Mouse (Mus musculus): ENCODE measurements at regions not wholly inside any gene's neighbourhood (a gene's known extent, or its start where the extent isn't known, plus 50 kb on each side); places are given as distances from the start of the nearest gene placed in this dataset.

GRCm38 (mm10) chr4:95193473-95193872 is 141.5 kb upstream of the Jun start:
- no peak for DNase-seq (ENCODE audit: low spot score)
- no peaks in the 10 kb centered on the region for H3K27me3 ChIP-seq (ENCODE audit: insufficient read depth, poor library complexity, severe bottlenecking)
- no peaks in the 10 kb centered on the region for H3K36me3 ChIP-seq
- H3K9me3 ChIP-seq, result no peaks in the 10 kb centered on the region
- peaks cover 10% of the 10 kb centered on the region; the same call in 1 of the 2 replicates for H3K4me1 ChIP-seq (replicated peaks)
- H3K27ac ChIP-seq, result no peak overlapping the region
- H3K4me3 ChIP-seq, result no peak overlapping the region
- WGBS, result 88% methylated on average over 4 of the region's 4 CpGs

GRCm38 (mm10) chr4:95194621-95195455 is 142.8 kb upstream of the Jun start:
- Histone ChIP-seq H3K9me3 (no peaks in the 10 kb centered on the region), H3K4me1 (replicated peaks) (peaks cover 19% of the 10 kb centered on the region), H3K27me3 (ENCODE audit: insufficient read depth, poor library complexity, severe bottlenecking) (no peaks in the 10 kb centered on the region), H3K36me3 (no peaks in the 10 kb centered on the region), H3K4me3 (no peak overlapping the region), H3K27ac (no peak overlapping the region)
- WGBS, result 80% methylated on average over 5 of the region's 5 CpGs
- no peak for DNase-seq (ENCODE audit: low spot score)

GRCm38 (mm10) chr4:95196106-95196505 is 144.1 kb upstream of the Jun start:
- 78% methylated on average over 2 of the region's 2 CpGs for WGBS
- peaks cover 24% of the 10 kb centered on the region for H3K4me1 ChIP-seq (replicated peaks)
- DNase-seq (ENCODE audit: low spot score), result no peak
- no peaks in the 10 kb centered on the region for H3K27me3 ChIP-seq (ENCODE audit: insufficient read depth, poor library complexity, severe bottlenecking)
- H3K4me3 ChIP-seq, result no peak overlapping the region
- no peaks in the 10 kb centered on the region for H3K9me3 ChIP-seq
- H3K27ac ChIP-seq, result no peak overlapping the region
- no peaks in the 10 kb centered on the region for H3K36me3 ChIP-seq

DNA sequence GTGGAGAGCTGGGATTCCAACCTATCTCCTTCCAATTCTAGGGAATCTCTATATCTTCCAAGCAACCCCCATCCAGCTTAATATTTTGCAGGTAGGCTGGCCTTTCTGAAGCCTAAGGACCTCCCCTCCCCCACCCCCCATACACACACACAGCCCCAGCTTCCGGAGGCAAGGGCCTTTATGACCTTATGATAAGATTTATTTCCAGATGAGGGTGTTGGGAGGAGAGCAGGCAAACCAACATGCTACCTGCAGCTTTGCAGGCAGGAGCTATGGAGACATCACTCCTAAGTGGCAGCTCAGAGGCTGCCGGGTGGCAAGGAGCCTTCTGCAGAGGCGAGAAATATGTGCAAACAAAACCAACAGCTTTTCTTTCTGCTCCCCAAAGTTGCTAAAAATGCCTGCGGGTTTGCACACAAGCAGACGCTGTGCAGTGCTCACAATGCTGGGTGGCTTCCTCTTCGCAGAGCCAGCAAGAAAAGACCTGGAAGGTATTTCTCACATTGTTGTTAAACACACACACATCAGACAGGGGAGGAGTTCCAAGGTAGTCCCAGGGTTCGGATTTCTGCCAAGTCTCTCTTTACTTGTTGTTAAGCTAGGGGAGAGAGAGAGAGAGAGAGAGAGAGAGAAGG is 145.2 kb upstream of the Jun start:
- no peaks in the 10 kb centered on the region for H3K27me3 ChIP-seq (ENCODE audit: insufficient read depth, poor library complexity, severe bottlenecking)
- 72% methylated on average over 7 of the region's 7 CpGs for WGBS
- H3K4me3 ChIP-seq, result no peak overlapping the region
- no peaks in the 10 kb centered on the region for H3K9me3 ChIP-seq
- peak overlapping the region; percentile 40; the same call in 1 of the 2 replicates for H3K27ac ChIP-seq
- H3K36me3 ChIP-seq, result no peaks in the 10 kb centered on the region
- H3K4me1 ChIP-seq (replicated peaks), result peaks cover 24% of the 10 kb centered on the region
- DNase-seq (ENCODE audit: low spot score), result no peak

- Histone ChIP-seq H3K4me1 (replicated peaks) (peaks cover 24% of the 10 kb centered on the region), H3K9me3 (no peaks in the 10 kb centered on the region), H3K27me3 (ENCODE audit: insufficient read depth, poor library complexity, severe bottlenecking) (no peaks in the 10 kb centered on the region), H3K27ac (peak overlapping the region; percentile 79), H3K36me3 (no peaks in the 10 kb centered on the region), H3K4me3 (no peak overlapping the region)
- WGBS, result 51% methylated on average over 5 of the region's 5 CpGs
- DNase-seq (ENCODE audit: low spot score), result peak; percentile 35
Measured at GRCm38 (mm10) chr4:95199394-95199793, 147.4 kb upstream of the Jun start.

- no peak for DNase-seq (ENCODE audit: low spot score)
- Histone ChIP-seq H3K4me1 (replicated peaks) (peaks cover 24% of the 10 kb centered on the region), H3K27ac (0 out of 2 replicates have a peak overlapping the region, but pooled peaks have one; percentile 79), H3K36me3 (no peaks in the 10 kb centered on the region), H3K27me3 (ENCODE audit: insufficient read depth, poor library complexity, severe bottlenecking) (no peaks in the 10 kb centered on the region), H3K9me3 (no peaks in the 10 kb centered on the region), H3K4me3 (no peak overlapping the region)
- 94% methylated on average over 7 of the region's 7 CpGs for WGBS
Measured at GRCm38 (mm10) chr4:95200130-95200529, 148.1 kb upstream of the Jun start.

- 84% methylated on average over 6 of the region's 6 CpGs for WGBS
- Histone ChIP-seq H3K4me3 (no peak overlapping the region), H3K4me1 (replicated peaks) (peaks cover 14% of the 10 kb centered on the region), H3K9me3 (no peaks in the 10 kb centered on the region), H3K27me3 (ENCODE audit: insufficient read depth, poor library complexity, severe bottlenecking) (no peaks in the 10 kb centered on the region), H3K36me3 (no peaks in the 10 kb centered on the region), H3K27ac (no peak overlapping the region)
- DNase-seq (ENCODE audit: low spot score), result no peak
Measured at GRCm38 (mm10) chr4:95202478-95202877, 150.5 kb upstream of the Jun start.

- Histone ChIP-seq H3K27me3 (ENCODE audit: insufficient read depth, poor library complexity, severe bottlenecking) (no peaks in the 10 kb centered on the region), H3K27ac (no peak overlapping the region), H3K4me1 (replicated peaks) (peaks cover 14% of the 10 kb centered on the region), H3K4me3 (no peak overlapping the region), H3K36me3 (no peaks in the 10 kb centered on the region), H3K9me3 (no peaks in the 10 kb centered on the region)
- no peak for DNase-seq (ENCODE audit: low spot score)
Measured at GRCm38 (mm10) chr4:95203577-95203976, 151.6 kb upstream of the Jun start.

DNA sequence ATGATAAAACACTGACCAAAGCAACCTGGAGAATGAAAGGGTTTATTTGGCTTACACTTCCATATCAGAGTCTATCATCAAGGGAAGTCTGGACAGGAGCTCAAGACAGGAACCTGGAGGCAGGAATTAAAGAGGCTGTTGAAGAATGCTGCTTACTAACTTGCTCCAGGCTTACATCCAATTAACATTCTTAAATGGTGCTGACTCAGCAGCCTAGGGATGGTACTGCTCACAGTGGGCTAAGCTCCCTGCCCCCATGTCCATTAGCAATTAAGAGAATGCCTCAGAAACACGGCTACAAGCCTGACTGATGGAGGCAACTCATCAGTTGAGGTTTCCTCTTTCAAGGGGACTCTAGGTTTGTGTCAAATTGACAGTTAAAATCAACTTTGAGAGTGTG is 153.3 kb upstream of the Jun start:
- WGBS, result 50% methylated on average over 1 of the region's 1 CpGs
- H3K4me3 ChIP-seq, result no peak overlapping the region
- DNase-seq (ENCODE audit: low spot score), result no peak
- no peaks in the 10 kb centered on the region for H3K9me3 ChIP-seq
- no peaks in the 10 kb centered on the region for H3K27me3 ChIP-seq (ENCODE audit: insufficient read depth, poor library complexity, severe bottlenecking)
- peaks cover 15% of the 10 kb centered on the region for H3K4me1 ChIP-seq (replicated peaks)
- no peak overlapping the region for H3K27ac ChIP-seq
- no peaks in the 10 kb centered on the region for H3K36me3 ChIP-seq

- Histone ChIP-seq H3K9me3 (no peaks in the 10 kb centered on the region), H3K36me3 (no peaks in the 10 kb centered on the region), H3K27me3 (ENCODE audit: insufficient read depth, poor library complexity, severe bottlenecking) (no peaks in the 10 kb centered on the region), H3K27ac (no peak overlapping the region), H3K4me1 (replicated peaks) (peaks cover 25% of the 10 kb centered on the region), H3K4me3 (no peak overlapping the region)
- DNase-seq (ENCODE audit: low spot score), result no peak
- 79% methylated on average over 5 of the region's 5 CpGs for WGBS
Measured at GRCm38 (mm10) chr4:95207783-95208182, 155.8 kb upstream of the Jun start.

- H3K27ac ChIP-seq, result no peak overlapping the region; the same call in 1 of the 2 replicates
Measured at GRCm38 (mm10) chr4:95208827-95209226, 156.8 kb upstream of the Jun start.

DNA sequence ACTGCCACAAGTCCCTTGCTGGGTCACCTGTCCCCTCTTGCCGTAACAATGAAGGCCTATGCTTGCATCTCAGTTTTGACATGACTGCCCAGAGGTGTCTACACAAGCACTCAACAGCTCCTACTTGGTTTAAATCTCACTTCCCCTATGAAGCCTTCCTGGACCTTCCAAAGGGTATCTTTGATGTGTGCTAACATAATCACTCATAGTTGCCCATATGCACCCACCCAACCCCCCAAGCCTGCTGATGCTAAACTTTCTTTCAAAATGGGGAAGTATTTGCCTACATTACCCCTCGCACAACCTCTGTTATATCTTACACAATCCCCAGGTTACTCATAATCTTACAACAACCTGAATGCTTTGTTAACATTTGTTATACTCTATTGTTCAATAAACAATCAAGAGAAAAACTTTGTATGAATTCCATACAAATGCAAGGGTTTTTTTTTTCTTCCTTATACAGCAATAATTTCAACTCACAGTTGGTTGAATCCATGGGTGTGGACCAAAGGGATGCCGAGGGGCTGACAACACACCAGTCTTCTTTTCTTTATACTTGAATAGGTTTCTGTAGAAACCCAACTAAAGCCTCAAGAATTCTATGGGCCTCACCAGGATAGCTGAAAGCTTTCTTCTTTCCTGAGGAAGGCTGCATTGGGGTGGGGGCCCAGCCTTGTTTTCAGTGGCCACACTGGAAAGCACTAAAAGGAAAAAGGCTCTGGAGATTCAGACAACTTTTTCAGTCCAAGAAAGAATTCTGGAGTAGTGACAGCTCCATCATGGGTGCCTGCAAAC is 157.5 kb upstream of the Jun start:
- Histone ChIP-seq H3K9me3 (no peaks in the 10 kb centered on the region), H3K27ac (no peak overlapping the region; the same call in 1 of the 2 replicates), H3K4me1 (replicated peaks) (peaks cover 28% of the 10 kb centered on the region), H3K27me3 (ENCODE audit: insufficient read depth, poor library complexity, severe bottlenecking) (no peaks in the 10 kb centered on the region), H3K36me3 (no peaks in the 10 kb centered on the region), H3K4me3 (no peak overlapping the region)
- WGBS, result 72% methylated on average over 3 of the region's 3 CpGs
- no peak for DNase-seq (ENCODE audit: low spot score)

More at GRCm38 (mm10) chr4:95208827-95209226, 156.8 kb upstream of the Jun start:
- no peaks in the 10 kb centered on the region for H3K27me3 ChIP-seq (ENCODE audit: insufficient read depth, poor library complexity, severe bottlenecking)
- peaks cover 28% of the 10 kb centered on the region for H3K4me1 ChIP-seq (replicated peaks)
- 87% methylated on average over 7 of the region's 7 CpGs for WGBS
- DNase-seq (ENCODE audit: low spot score), result no peak
- no peaks in the 10 kb centered on the region for H3K36me3 ChIP-seq
- no peak overlapping the region for H3K4me3 ChIP-seq
- H3K9me3 ChIP-seq, result no peaks in the 10 kb centered on the region

DNA sequence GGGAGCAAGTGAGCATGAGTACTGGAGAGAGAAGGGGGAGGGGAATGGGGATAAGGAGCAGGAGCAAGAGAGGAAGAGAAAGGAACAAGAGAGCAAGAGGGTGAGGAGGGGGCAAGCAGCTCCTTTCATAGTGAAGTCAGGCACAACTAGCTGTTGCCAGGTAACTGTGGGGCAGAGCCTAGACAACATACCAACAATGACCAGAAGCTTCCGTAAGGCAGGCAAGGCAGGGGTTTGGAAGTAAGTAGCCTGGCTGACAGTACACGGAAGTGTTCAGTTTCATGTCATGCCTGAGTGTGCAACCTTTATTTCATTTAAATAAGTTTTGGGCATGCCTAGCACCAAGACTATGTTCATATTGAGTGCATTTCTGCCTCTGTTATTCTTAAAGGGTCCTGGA is 160.5 kb upstream of the Jun start:
- Histone ChIP-seq H3K27ac (no peak overlapping the region), H3K4me1 (replicated peaks) (peaks cover 28% of the 10 kb centered on the region), H3K4me3 (no peak overlapping the region), H3K27me3 (ENCODE audit: insufficient read depth, poor library complexity, severe bottlenecking) (no peaks in the 10 kb centered on the region), H3K36me3 (no peaks in the 10 kb centered on the region), H3K9me3 (no peaks in the 10 kb centered on the region)
- WGBS, result 50% methylated on average over 2 of the region's 2 CpGs
- no peak for DNase-seq (ENCODE audit: low spot score)

All from hindbrain, embryonic 10.5 days (tissue).